Mouse (Mus musculus): Measurements from ENCODE around the gene Gm44511. TPM values are rescaled to one million over a fixed set of nuclear protein-coding genes. Genes with fewer than 3 reads are reported as not detected.
A peak's percentile ranks its signal among the peaks of the same experiment; 100 is the strongest.
"Not testable (repeated sequence)": the region's sequence is repeated elsewhere in the genome, so short reads cannot be mapped to it uniquely, and the experiment has no call there.

The Gm44511 gene
- polyA plus RNA-seq, 1 experiment from 2014 or later = not detected

DNA sequence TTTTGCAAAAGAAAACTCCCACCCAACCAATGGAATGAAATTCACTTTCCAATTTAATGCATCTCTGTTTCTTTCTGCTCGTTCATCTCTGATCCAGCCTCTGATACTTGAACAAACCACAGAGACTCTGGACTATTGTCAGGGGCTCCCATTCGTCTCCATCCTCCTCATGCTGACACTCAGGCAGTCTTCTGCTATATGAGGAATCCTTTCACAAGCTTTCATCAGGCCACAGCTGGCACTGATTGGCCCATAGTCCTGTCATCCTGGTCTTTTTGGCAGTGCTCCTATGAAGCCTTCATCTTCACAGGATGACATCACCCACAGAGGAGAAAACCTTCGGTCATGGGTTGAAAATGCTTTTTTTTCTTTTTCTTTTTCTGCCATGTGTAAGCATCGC, 58.1 kb downstream of the Gm44511 start:
- H3K27ac ChIP-seq (replicated peaks) = no peak overlapping the region
- no peak for ATAC-seq (ENCODE audit: extremely low read depth, insufficient number of reproducible peaks, low FRiP score, low TSS enrichment)
- no peak overlapping the region for H3K4me3 ChIP-seq
- no peak overlapping the region for H3K4me2 ChIP-seq
- H3K4me1 ChIP-seq = peaks cover 6% of the 10 kb centered on the region; the same call in 1 of the 2 replicates
- H3K27me3 ChIP-seq (replicated peaks) = no peaks in the 10 kb centered on the region
- H3K9ac ChIP-seq = no peak overlapping the region
- 64% methylated on average over 4 of the region's 4 CpGs for WGBS
- H3K36me3 ChIP-seq = no peaks in the 10 kb centered on the region
- no peaks in the 10 kb centered on the region for H3K9me3 ChIP-seq

DNA sequence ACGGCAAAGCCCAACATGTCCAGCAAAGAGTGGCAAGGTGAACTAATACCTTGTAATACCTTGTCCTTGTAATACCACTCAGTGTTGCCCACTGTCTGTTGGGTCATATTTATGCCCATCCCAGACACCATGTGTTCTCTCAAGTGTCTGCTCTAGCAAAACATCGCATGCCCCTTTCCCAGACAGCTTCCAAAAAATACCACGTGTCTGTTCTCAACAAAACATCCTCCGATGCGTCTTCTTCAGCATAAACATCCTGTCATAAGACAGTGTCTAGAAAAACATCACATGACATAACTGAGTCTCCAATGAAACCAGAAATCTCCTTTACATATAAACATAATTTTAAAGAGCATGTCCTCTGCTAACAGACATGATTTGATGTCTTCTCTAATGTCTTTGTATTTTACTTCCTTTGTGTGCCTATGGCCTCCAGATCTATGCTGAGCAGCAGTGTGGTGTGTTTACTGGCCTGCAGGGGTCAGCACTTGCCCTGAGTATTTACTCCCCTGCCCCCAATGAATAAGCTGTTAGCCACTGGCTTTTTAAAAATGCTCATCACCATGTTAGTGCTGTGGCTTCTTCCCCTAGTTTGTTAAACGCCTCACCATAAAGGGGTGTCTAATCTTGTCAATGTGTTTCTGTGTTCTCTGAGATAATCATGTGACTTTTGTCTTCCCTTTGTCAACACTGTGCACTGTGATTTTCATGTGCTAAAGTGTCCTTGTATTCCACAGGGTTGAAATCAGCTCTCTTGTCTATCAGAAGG, 59.4 kb downstream of the Gm44511 start:
- not testable (repeated sequence) for H3K9me3 ChIP-seq; H3K36me3 ChIP-seq; ATAC-seq (ENCODE audit: extremely low read depth, insufficient number of reproducible peaks, low FRiP score, low TSS enrichment); H3K4me3 ChIP-seq; H3K4me2 ChIP-seq; H3K27me3 ChIP-seq (replicated peaks); H3K9ac ChIP-seq; H3K27ac ChIP-seq (replicated peaks); H3K4me1 ChIP-seq
- 64% methylated on average over 6 of the region's 6 CpGs for WGBS

DNA sequence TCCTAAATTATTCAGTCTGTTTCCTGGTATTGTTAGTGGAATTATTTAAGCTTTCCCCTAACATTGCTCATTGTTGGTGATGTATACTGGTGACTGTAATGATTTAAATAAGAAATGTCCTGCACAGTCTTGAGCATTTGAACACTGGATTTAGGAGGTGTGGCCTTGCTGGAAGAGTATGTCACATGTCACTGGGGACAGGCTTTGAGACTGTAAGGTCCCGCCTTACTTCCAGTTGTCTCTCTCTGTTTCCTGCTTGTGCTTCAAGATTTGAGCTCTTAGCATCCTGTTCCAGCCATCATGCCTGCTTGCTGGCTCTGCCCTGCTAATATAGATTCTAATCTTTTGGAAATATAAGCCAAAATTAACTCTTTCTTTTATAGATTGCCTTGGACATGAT, 60.9 kb downstream of the Gm44511 start:
- ATAC-seq (ENCODE audit: extremely low read depth, insufficient number of reproducible peaks, low FRiP score, low TSS enrichment) = no peak
- H3K27me3 ChIP-seq (replicated peaks) = no peaks in the 10 kb centered on the region
- H3K4me1 ChIP-seq = peaks cover 10% of the 10 kb centered on the region
- no peak overlapping the region for H3K4me2 ChIP-seq
- no peak overlapping the region for H3K9ac ChIP-seq
- no peaks in the 10 kb centered on the region for H3K36me3 ChIP-seq
- H3K27ac ChIP-seq (replicated peaks) = no peak overlapping the region
- H3K4me3 ChIP-seq = no peak overlapping the region
- H3K9me3 ChIP-seq = no peaks in the 10 kb centered on the region
- 78% methylated on average over 1 of the region's 1 CpGs for WGBS

DNA sequence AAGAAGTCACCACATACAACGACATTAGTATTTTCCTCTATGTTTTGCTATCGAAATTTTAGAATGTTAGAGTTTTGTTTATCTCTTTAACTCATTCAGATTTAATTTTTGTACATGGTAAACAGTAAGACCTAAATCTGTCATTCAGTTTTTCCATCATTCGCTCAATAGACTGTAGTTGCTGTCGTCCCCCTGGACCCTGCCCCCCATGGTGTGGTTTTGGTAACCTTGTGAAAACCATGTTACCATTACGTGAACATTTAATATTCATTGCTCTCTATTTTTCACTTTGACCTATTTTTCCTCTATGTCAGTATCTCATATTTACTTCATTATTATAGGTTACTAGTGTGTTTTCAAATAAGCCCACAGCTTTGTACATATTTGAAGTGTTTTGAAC, 61.5 kb downstream of the Gm44511 start:
- Histone ChIP-seq H3K27ac (replicated peaks) (no peak overlapping the region), H3K9ac (peak overlapping the region; percentile 70)
- ATAC-seq (ENCODE audit: extremely low read depth, insufficient number of reproducible peaks, low FRiP score, low TSS enrichment) = no peak

DNA sequence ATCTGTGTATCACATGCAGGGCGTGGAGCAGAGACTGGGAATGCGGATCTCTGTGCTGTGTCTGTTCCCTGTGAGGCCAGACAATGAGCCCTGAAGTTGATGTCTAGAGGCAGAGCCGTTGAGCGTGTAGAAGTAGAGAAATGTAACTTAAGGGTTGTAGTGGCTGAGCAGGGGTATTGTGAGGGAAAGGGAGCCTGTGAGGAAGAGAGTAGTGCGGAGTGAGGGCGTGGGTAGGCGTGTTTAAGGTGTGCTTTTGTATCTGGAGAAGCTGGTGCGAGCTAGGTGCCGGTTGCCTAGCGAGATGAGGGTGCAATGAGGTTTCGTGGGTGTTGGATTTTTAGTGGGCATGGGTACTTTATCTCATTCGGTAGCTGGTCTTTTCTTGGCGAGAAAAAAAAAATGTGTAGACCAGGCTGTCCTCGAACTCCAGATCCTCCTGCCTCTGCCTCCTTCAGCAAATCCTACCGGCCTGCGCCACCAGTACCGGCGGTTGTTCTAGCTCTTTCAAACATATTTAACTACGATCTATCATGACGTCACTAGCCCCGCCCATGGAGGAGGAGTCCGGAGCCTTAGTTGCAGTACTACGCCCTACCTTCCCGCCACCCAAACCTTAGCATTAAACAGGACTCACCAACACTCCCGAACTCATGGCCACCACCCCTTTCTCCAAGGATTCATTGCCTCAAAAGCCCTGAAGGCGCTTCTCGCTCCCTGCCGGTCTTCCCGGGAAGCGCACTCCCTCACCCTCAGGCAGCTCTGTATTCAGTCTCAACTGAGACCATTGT, 62.2 kb downstream of the Gm44511 start:
- Histone ChIP-seq H3K27ac (replicated peaks) (peak overlapping the region; percentile 60; the same call in 1 of the 2 replicates), H3K4me1 (peaks cover 10% of the 10 kb centered on the region), H3K4me3 (peak overlapping the region; percentile 62), H3K36me3 (no peaks in the 10 kb centered on the region), H3K9me3 (no peaks in the 10 kb centered on the region), H3K27me3 (replicated peaks) (no peaks in the 10 kb centered on the region), H3K4me2 (peak overlapping the region; percentile 82), H3K9ac (peak overlapping the region; percentile 82)
- ATAC-seq (ENCODE audit: extremely low read depth, insufficient number of reproducible peaks, low FRiP score, low TSS enrichment) = peak; percentile 88
- WGBS = 2% methylated on average over 30 of the region's 30 CpGs

More for the DNA sequence above, 61.5 kb downstream of the Gm44511 start:
- Histone ChIP-seq H3K27me3 (replicated peaks) (no peaks in the 10 kb centered on the region), H3K36me3 (no peaks in the 10 kb centered on the region), H3K4me2 (peak overlapping the region; percentile 67), H3K9me3 (no peaks in the 10 kb centered on the region), H3K4me3 (peak overlapping the region; percentile 62), H3K4me1 (peaks cover 10% of the 10 kb centered on the region)
- 22% methylated on average over 5 of the region's 5 CpGs for WGBS

DNA sequence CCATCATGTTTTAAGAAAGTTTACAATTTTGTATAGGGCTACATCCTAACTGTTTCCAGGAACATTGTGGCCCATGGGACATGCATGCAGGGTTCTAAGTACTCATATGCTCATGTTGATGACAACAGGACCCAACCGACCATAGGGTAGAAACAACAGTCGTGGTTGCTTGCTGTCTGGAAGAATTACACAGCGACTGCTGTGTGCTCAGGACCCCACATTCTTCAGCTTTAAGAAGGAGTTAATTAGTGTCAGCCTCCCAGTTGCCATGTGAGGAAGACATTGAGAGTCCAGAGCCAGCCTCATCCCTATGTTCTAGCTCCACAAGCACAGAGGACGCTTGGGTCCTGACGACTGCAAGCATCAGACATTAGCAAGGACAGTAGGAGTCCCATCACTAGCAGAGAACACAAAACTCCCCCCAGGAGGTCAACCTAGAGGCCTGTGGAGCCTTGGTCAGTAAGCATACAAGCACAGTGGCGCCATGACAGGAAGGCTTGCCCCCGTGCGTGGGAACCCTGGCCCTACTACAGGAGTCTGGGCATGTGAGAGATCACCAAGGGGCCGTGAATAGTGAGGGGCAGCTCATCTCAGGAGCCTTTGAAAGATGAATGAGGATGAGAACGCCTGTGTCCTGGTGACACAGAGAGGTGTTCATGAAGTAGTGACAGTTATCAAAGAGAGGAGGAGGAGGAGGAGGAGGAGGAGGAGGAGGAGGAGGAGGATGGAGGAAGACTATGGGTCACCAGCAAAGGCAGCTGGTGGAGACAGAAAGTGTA, 63.0 kb downstream of the Gm44511 start:
- Histone ChIP-seq H3K4me3 (peak overlapping the region; percentile 62), H3K4me2 (peak overlapping the region; percentile 82), H3K4me1 (peaks cover 10% of the 10 kb centered on the region), H3K9ac (peak overlapping the region; percentile 82)
- H3K9me3 ChIP-seq; H3K27me3 ChIP-seq (replicated peaks); H3K27ac ChIP-seq (replicated peaks); H3K36me3 ChIP-seq; ATAC-seq (ENCODE audit: extremely low read depth, insufficient number of reproducible peaks, low FRiP score, low TSS enrichment): not testable (repeated sequence)
- WGBS = 73% methylated on average over 9 of the region's 10 CpGs

DNA sequence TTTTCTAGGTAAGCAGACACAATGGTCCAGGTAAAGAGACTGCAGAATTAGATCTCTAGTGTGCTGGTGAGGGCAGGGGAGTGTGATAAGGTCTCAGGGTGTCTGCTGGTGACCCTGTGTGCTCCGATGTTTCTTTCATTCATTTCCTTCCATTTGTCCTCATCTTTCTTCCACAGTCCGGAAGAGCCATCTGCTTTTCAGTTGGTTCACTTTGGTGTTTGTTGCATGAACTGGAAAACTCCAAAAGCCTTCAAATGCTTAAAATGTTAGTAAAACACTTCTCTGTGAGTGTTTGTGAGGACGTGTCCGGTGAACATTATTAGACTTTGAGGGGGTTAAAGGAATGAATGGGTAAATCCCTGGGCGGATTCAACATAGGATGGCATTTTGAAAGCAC, 65.0 kb downstream of the Gm44511 start:
- no peak overlapping the region for H3K27ac ChIP-seq (replicated peaks)

DNA sequence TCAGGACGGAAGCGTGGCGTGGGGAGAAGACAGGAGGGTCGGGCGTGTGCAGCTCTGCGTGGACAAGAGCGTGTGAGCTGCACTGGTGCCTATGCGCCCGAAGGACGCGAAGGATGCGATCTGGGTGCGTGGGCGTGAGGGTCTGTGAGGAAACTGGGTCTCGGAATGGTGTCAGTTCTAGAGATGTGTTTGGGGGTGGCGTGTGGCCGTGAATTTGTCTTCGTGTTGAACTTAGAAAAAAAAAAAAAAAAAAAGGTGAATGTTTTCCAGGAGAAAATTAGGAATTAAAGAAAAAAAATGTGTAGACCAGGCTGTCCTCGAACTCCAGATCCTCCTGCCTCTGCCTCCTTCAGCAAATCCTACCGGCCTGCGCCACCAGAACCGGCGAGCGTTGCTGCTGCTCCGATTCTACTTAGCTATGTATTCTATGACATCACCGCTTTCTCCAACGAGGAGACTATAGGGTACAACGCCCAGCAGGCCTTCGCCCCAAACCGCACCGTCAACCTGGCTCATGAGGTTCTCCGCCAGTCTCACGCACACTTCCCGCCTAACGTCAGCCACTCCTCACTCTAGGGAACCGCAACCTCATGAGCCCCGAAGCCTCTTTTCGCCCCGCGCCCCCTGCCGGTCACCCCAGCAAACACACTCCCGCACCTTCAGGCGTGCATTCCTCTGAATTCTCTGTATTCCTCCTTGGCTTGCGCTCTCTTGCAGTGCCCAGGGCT, 65.5 kb downstream of the Gm44511 start:
- H3K4me1 ChIP-seq; H3K27me3 ChIP-seq (replicated peaks); H3K36me3 ChIP-seq; H3K9me3 ChIP-seq: not testable (repeated sequence)
- peak; percentile 60 for ATAC-seq (ENCODE audit: extremely low read depth, insufficient number of reproducible peaks, low FRiP score, low TSS enrichment)
- H3K9ac ChIP-seq = peak overlapping the region; percentile 85
- H3K27ac ChIP-seq (replicated peaks) = peak overlapping the region; percentile 78
- H3K4me3 ChIP-seq = peak overlapping the region; percentile 75
- 2% methylated on average over 44 of the region's 44 CpGs for WGBS
- peak overlapping the region; percentile 65 for H3K4me2 ChIP-seq

More for the DNA sequence above, 65.0 kb downstream of the Gm44511 start:
- no peak for ATAC-seq (ENCODE audit: extremely low read depth, insufficient number of reproducible peaks, low FRiP score, low TSS enrichment)
- peak overlapping the region; percentile 75 for H3K4me3 ChIP-seq
- peaks cover 8% of the 10 kb centered on the region for H3K4me1 ChIP-seq
- peak overlapping the region; percentile 65 for H3K4me2 ChIP-seq
- H3K9ac ChIP-seq = peak overlapping the region; percentile 73
- WGBS = 50% methylated on average over 5 of the region's 5 CpGs
- no peaks in the 10 kb centered on the region for H3K36me3 ChIP-seq
- no peaks in the 10 kb centered on the region for H3K9me3 ChIP-seq
- no peaks in the 10 kb centered on the region for H3K27me3 ChIP-seq (replicated peaks)

DNA sequence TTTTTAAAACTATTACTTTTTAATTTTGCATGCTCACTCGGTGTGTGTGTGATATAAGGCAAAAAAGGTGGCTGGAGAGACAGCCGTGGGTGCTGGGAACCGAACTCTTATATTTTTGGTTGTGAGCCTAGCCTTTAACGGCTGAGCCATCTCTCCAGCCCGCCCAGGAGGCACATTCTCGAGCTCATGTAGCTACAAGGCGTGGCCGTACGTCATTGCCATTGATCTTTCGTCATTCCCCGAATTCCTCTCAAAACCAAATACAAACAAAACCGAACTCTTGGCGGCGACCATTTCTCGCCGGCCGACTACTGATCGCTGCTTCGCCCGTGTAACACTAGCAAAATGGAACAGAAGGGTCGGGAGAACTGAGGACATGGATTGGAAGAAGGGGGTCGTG, 66.1 kb downstream of the Gm44511 start:
- not testable (repeated sequence) for H3K27me3 ChIP-seq (replicated peaks); H3K9me3 ChIP-seq; H3K36me3 ChIP-seq; H3K4me1 ChIP-seq; ATAC-seq (ENCODE audit: extremely low read depth, insufficient number of reproducible peaks, low FRiP score, low TSS enrichment)
- Histone ChIP-seq H3K4me2 (peak overlapping the region; percentile 65), H3K27ac (replicated peaks) (peak overlapping the region; percentile 78), H3K4me3 (peak overlapping the region; percentile 75), H3K9ac (peak overlapping the region; percentile 85)
- WGBS = 1% methylated on average over 22 of the region's 22 CpGs

DNA sequence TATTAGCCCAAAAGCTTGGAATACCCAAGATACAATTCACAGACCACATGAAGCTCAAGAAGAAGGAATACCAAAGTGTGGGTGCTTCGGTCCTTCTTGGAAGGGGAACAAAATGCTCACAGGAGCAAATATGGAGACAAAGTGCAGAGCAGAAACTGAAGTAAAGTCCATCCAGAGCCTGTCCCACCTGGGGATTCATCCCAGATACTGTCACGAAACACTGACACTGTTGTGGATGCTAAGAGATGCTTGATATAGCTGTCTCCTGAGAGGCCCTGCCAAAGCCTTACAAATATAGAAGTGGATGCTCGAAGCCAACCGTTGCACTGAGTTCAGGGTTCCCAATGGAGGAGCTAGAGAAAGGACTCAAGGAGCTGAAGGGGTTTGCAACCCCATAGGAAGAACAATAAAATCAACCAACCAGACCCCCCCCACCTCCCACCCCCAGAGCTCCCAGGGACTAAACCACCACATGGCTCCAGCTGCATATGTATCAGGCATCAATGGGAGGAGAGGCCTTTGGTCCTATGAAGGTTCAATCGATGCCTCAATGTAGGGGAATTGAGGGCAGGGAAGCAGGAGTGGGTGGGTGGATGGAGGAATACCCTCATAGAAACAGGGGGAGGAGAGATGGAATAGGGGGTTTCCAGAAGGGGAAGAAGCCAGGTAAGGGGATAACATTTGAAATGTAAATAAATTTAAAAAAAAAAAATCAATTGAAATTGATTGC, 66.7 kb downstream of the Gm44511 start:
- no peaks in the 10 kb centered on the region for H3K36me3 ChIP-seq
- H3K27ac ChIP-seq (replicated peaks) = no peak overlapping the region
- no peak for ATAC-seq (ENCODE audit: extremely low read depth, insufficient number of reproducible peaks, low FRiP score, low TSS enrichment)
- 75% methylated on average over 5 of the region's 5 CpGs for WGBS
- H3K9ac ChIP-seq = no peak overlapping the region
- peak overlapping the region; percentile 75 for H3K4me3 ChIP-seq
- H3K4me1 ChIP-seq = peaks cover 7% of the 10 kb centered on the region; the same call in 1 of the 2 replicates
- H3K4me2 ChIP-seq = peak overlapping the region; percentile 65
- no peaks in the 10 kb centered on the region for H3K27me3 ChIP-seq (replicated peaks)
- no peaks in the 10 kb centered on the region for H3K9me3 ChIP-seq
